Mouse (Mus musculus) lung, adult 2 months (tissue): Measurements from ENCODE around the gene Glis1.

Source experiments
- CTCF ChIP-seq: fragments of 200-500 bp; IDR thresholded peaks from 2 replicates; pipeline ENCODE4 v1.5.1; 2011; ENCODE audit warnings: mild to moderate bottlenecking, low read length, control low read depth; ENCODE audit not compliant: insufficient read depth
- POLR2A ChIP-seq: fragments of 200-500 bp; IDR thresholded peaks from 2 replicates; pipeline ENCODE4 v1.6.1; 2011; ENCODE audit warnings: low read depth, mild to moderate bottlenecking, control low read depth, low read length, borderline replicate concordance; ENCODE audit errors: extremely low read depth

- no peak for TF ChIP-seq POLR2A
- no peak for TF ChIP-seq CTCF
These were observed 216.7 kb downstream of the Glis1 start for GRCm38 (mm10) chr4:107651021-107651496.
